Mouse (Mus musculus) cortical plate, adult 2 months (tissue): Measurements from ENCODE around the gene Fgfr2. TPM values are rescaled to one million over a fixed set of nuclear protein-coding genes. Genes with fewer than 3 reads are reported as not detected.

Source experiments
- H3K27ac ChIP-seq: fragments of 200-500 bp; 2 replicates; pipeline ENCODE4 v1.5.1; 2012; ENCODE audit warnings: low read length, control low read depth, inconsistent platforms; ENCODE audit not compliant: insufficient read depth
- H3K4me1 ChIP-seq: fragments of 200-500 bp; 2 replicates; pipeline ENCODE4 v1.6.1; 2011; ENCODE audit warnings: low read length; ENCODE audit not compliant: control insufficient read depth, insufficient read depth
- H3K4me3 ChIP-seq: fragments of 200-500 bp; 2 replicates; pipeline ENCODE4 v1.5.1; 2011; ENCODE audit warnings: mild to moderate bottlenecking, low read length, control low read depth; ENCODE audit not compliant: insufficient read depth
- CTCF ChIP-seq: fragments of 200-500 bp; IDR thresholded peaks from 2 replicates; pipeline ENCODE4 v1.5.1; 2011; ENCODE audit warnings: mild to moderate bottlenecking, control low read depth, low read length; ENCODE audit not compliant: insufficient read depth; ENCODE audit errors: extremely low read depth
- POLR2A ChIP-seq: fragments of 200-500 bp; IDR thresholded peaks from 2 replicates; pipeline ENCODE4 v1.6.1; 2011; ENCODE audit warnings: mild to moderate bottlenecking, low read length, control low read depth; ENCODE audit not compliant: insufficient read depth; ENCODE audit errors: extremely low read depth
- polyA plus RNA-seq: library from polyadenylated mRNA; depleted of rRNA; stranded (reverse); fragments of >200 nt; gene quantifications from 2 replicates; pipeline ENCODE4 v1.2.3, GENCODE M21; 2012

The Fgfr2 gene
- polyA plus RNA-seq, 1 experiment = 50.4 TPM

- Histone ChIP-seq H3K4me3 (no peak overlapping the region), H3K4me1 (no peaks in the 10 kb centered on the region), H3K27ac (no peak overlapping the region)
- TF ChIP-seq POLR2A (no peak), CTCF (no peak)
Measured at GRCm38 (mm10) chr7:132181042-132181441, 942.1 kb downstream of the Fgfr2 start.

- H3K27ac ChIP-seq = no peak overlapping the region
- no peak for TF ChIP-seq POLR2A
- TF ChIP-seq CTCF = no peak
- H3K4me3 ChIP-seq = no peak overlapping the region
- 0 out of 2 replicates have a peak, but pooled peaks cover 2% of the 10 kb centered on the region for H3K4me1 ChIP-seq
Measured at GRCm38 (mm10) chr7:132179049-132179448, 944.1 kb downstream of the Fgfr2 start.

GRCm38 (mm10) chr7:132174787-132175186 is 948.4 kb downstream of the Fgfr2 start:
- H3K27ac ChIP-seq = no peak overlapping the region

DNA sequence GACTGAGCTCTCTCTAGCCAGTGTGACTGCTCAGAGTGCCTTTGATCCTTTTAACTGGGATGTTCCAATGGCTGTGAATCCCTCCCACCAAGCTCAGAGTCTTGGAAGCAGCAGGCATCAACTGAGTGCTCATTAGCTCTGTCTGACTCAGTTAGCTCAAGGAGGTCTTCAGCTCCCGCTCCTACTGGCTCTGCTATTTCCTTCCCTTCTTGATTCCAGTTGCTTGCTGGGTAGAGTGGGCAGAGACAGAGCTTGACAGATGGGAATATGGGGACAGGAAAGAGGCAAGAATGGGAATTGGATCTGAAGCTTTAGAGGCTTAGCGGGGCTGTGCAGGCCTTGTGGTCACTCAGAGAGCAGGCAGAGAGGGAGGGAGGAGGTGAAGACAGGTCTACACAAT is 948.9 kb downstream of the Fgfr2 start:
- H3K4me1 ChIP-seq = peaks cover 9% of the 10 kb centered on the region
- TF ChIP-seq POLR2A (no peak), CTCF (no peak)
- peak overlapping the region; percentile 42 for H3K27ac ChIP-seq
- no peak overlapping the region for H3K4me3 ChIP-seq

More at GRCm38 (mm10) chr7:132174787-132175186, 948.4 kb downstream of the Fgfr2 start:
- Histone ChIP-seq H3K4me3 (no peak overlapping the region), H3K4me1 (peaks cover 9% of the 10 kb centered on the region)
- TF ChIP-seq POLR2A (no peak), CTCF (no peak)

- Histone ChIP-seq H3K4me1 (peaks cover 9% of the 10 kb centered on the region), H3K27ac (peak overlapping the region; percentile 28; the same call in 1 of the 2 replicates), H3K4me3 (no peak overlapping the region)
- TF ChIP-seq POLR2A (no peak), CTCF (no peak)
Measured at GRCm38 (mm10) chr7:132172220-132172619, 950.9 kb downstream of the Fgfr2 start.

GRCm38 (mm10) chr7:132171716-132172115 is 951.4 kb downstream of the Fgfr2 start:
- TF ChIP-seq CTCF (no peak), POLR2A (no peak)
- H3K4me1 ChIP-seq = peaks cover 9% of the 10 kb centered on the region
- H3K27ac ChIP-seq = peak overlapping the region; percentile 78
- H3K4me3 ChIP-seq = no peak overlapping the region

GRCm38 (mm10) chr7:132169419-132170169 is 953.6 kb downstream of the Fgfr2 start:
- Histone ChIP-seq H3K4me1 (peaks cover 9% of the 10 kb centered on the region), H3K27ac (no peak overlapping the region), H3K4me3 (no peak overlapping the region)
- no peak for TF ChIP-seq CTCF
- no peak for TF ChIP-seq POLR2A

GRCm38 (mm10) chr7:132167239-132167638 is 955.9 kb downstream of the Fgfr2 start:
- Histone ChIP-seq H3K4me3 (no peak overlapping the region), H3K4me1 (peaks cover 3% of the 10 kb centered on the region), H3K27ac (no peak overlapping the region)
- TF ChIP-seq POLR2A = no peak

DNA sequence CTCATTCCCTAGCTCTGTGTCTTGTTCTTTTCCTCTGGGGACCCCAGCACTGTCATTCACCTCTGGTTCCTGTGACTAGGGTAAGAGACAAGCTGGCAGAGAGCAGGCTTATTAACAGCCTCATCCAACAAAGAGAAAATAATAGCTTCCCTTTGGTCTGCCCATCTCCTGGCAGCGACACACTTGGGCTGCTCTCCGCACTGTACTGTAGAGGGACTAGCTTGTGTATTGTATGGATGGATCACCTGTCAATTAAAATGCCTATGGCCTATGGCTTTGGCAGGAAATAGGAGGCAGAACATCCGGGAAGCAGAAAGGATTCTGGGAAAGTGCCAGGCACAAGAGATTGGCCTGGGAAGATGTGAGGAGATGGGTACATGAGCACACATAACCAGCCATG is 960.9 kb downstream of the Fgfr2 start:
- Histone ChIP-seq H3K27ac (no peak overlapping the region), H3K4me1 (peaks cover 3% of the 10 kb centered on the region; the same call in 1 of the 2 replicates), H3K4me3 (no peak overlapping the region)
- TF ChIP-seq POLR2A = no peak
- TF ChIP-seq CTCF = no peak

DNA sequence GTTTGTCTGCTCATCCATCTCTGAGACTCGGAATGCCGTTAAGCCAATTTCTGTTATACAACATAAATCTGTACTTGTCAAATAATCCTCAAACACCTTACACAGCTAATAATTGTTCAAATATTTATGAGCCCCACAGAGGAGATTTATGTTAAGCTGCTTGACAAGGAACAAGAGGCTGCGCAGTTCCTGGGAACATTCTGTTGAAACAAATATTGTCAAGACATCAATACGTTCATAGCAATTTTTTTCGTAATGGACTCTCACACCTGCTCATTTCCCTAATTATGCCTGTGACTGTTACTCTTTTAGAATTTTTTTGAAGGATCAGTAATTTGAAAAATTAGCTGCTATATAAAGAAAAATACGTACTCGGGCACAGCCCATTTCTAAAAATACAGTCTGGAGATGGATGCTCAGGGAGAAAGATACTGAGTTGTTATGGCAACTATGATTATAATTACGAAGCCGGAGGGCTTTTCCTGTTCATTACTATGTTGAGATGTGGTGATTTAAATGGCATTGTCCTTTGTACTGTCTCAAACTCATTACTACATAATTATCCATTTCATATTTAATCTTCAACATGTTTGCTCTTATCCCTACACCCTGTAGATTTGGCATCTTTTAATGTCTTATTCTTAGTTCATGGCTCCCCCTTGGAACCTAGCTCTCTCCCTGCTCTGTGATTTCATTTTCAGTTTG is 964.7 kb downstream of the Fgfr2 start:
- no peak for TF ChIP-seq POLR2A
- no peak for TF ChIP-seq CTCF
- peaks cover 3% of the 10 kb centered on the region; the same call in 1 of the 2 replicates for H3K4me1 ChIP-seq
- H3K27ac ChIP-seq = no peak overlapping the region
- H3K4me3 ChIP-seq = no peak overlapping the region
